Mouse (Mus musculus) embryonic fibroblast, embryonic 13.5 days (primary cell): ENCODE results near the gene Hgd. TPM values are rescaled to one million over a fixed set of nuclear protein-coding genes. Genes with fewer than 3 reads are reported as not detected.

Experiments
- H3K27ac ChIP-seq: 2 replicates; pipeline ENCODE4 v1.5.1; 2012; ENCODE audit warnings: low read length, control low read depth, inconsistent platforms; ENCODE audit not compliant: insufficient read depth
- H3K4me1 ChIP-seq: 2 replicates; pipeline ENCODE4 v1.6.1; 2011; ENCODE audit warnings: low read length; ENCODE audit not compliant: control insufficient read depth, insufficient read depth
- H3K4me3 ChIP-seq: 2 replicates; pipeline ENCODE4 v1.5.1; 2011; ENCODE audit warnings: mild to moderate bottlenecking, control low read depth, low read length; ENCODE audit not compliant: insufficient read depth
- CTCF ChIP-seq: IDR thresholded peaks from 2 replicates; pipeline ENCODE4 v1.5.1; 2011; ENCODE audit warnings: mild to moderate bottlenecking, control low read depth, low read length, moderate library complexity, borderline replicate concordance; ENCODE audit not compliant: insufficient read depth
- POLR2A ChIP-seq: IDR thresholded peaks from 2 replicates; pipeline ENCODE4 v1.6.1; 2011; ENCODE audit warnings: low read depth, mild to moderate bottlenecking, control low read depth, low read length, moderate library complexity
- polyA plus RNA-seq: library from polyadenylated mRNA; stranded (reverse); fragments of >200 nt; gene quantifications from 2 replicates; pipeline ENCODE4 v1.2.4, GENCODE M21; 2011; ENCODE audit warnings: low read depth; ENCODE audit not compliant: missing spikeins, insufficient read length

Gene Hgd
- polyA plus RNA-seq, 1 experiment, result not detected

DNA sequence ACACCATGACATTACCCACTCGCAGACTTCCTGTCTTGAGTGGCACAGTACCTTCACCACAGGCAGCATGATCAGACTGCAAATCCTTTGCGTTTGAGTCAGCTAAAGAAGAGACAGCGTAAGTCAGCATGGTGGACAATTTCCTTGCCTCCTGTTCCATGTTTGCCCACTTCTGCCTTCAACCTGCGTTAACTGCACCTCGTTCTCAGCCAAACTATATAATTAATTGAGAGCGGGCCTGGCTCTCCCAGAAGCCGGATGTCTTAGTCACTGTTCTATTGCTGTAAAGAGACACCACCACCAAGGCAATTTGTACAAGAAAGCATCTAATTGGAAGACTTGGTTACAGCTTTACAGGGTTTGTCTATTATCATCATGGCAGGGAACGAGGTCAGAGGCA, 100.9 kb downstream of the Hgd start:
- no peak overlapping the region for H3K4me3 ChIP-seq
- H3K4me1 ChIP-seq, result peaks cover 20% of the 10 kb centered on the region
- H3K27ac ChIP-seq, result no peak overlapping the region
- TF ChIP-seq CTCF (no peak), POLR2A (no peak)

Other genes starting within 250 kb of the Hgd start
- gene Stxbp5l, start 195.2 kb upstream of the Hgd start, polyA plus RNA-seq, result not detected in 2 replicates
- 21.5 and 29.1 TPM in 2 replicates for gene Gtf2e1, start 40.4 kb upstream of the Hgd start, polyA plus RNA-seq
- gene Rabl3, start 40.3 kb upstream of the Hgd start, polyA plus RNA-seq, result 15.5 and 18.7 TPM in 2 replicates
- 54.2 and 80.9 TPM in 2 replicates for gene Ndufb4, start 74.3 kb downstream of the Hgd start, polyA plus RNA-seq
- 1,166 and 1,394 TPM in 2 replicates for gene Fstl1, start 196.7 kb downstream of the Hgd start, polyA plus RNA-seq